Mouse (Mus musculus) stomach, embryonic 16.5 days (tissue): ENCODE data around the gene Fkbp15. TPM values are rescaled to one million over a fixed set of nuclear protein-coding genes. Genes with fewer than 3 reads are reported as not detected.

ENCODE experiments used
- ATAC-seq: fragments of 200-750 bp; cut with Nextera tagmentation; 2 replicates; pipeline ENCODE4 v1.8.0; 2017; ENCODE audit warnings: moderate number of reproducible peaks, moderate TSS enrichment; ENCODE audit not compliant: insufficient read depth, low FRiP score
- H3K27ac ChIP-seq: fragments of 300-500 bp; sonication (generic); 2 replicates; pipeline ENCODE4 v1.5.1; 2014; ENCODE audit warnings: low read length
- H3K27me3 ChIP-seq: fragments of 300-500 bp; sonication (generic); 2 replicates; pipeline ENCODE4 v1.6.1; 2014; ENCODE audit warnings: low read length, control low read depth, mixed read lengths; ENCODE audit not compliant: control insufficient read depth, insufficient read depth
- H3K36me3 ChIP-seq: fragments of 300-500 bp; sonication (generic); 2 replicates; pipeline ENCODE4 v1.6.1; 2014; ENCODE audit warnings: low read length; ENCODE audit not compliant: control insufficient read depth, insufficient read depth
- H3K4me1 ChIP-seq: fragments of 300-500 bp; sonication (generic); 2 replicates; pipeline ENCODE4 v1.6.1; 2014; ENCODE audit warnings: low read length, control low read depth, mixed read lengths; ENCODE audit not compliant: control insufficient read depth, insufficient read depth
- H3K4me2 ChIP-seq: fragments of 300-500 bp; sonication (generic); 2 replicates; pipeline ENCODE4 v1.6.1; 2014; ENCODE audit warnings: low read depth, low read length, mixed read lengths
- H3K4me3 ChIP-seq: fragments of 300-500 bp; sonication (generic); replicated peaks from 2 replicates; pipeline ENCODE4 v1.5.1; 2014; ENCODE audit warnings: mild to moderate bottlenecking, low read length
- H3K9ac ChIP-seq: fragments of 300-500 bp; sonication (generic); 2 replicates; pipeline ENCODE4 v1.6.1; 2014; ENCODE audit warnings: low read length
- H3K9me3 ChIP-seq: fragments of 300-500 bp; sonication (generic); replicated peaks from 2 replicates; pipeline ENCODE4 v1.6.1; 2016; ENCODE audit warnings: low read length, control low read depth; ENCODE audit not compliant: control insufficient read depth
- WGBS: fragments of 180-500 bp; shearing (Covaris S2); extraction: QIAGEN DNeasy Blood & Tissue Kit; methylation state at CpG from one replicate; pipeline ENCODE4 v1.1.7; 2014; 5-methylcytosine and 5-hydroxymethylcytosine counted together
- polyA plus RNA-seq: library from polyadenylated mRNA; unstranded; fragments of >200 nt; fragmentation: Nextera tagmentation; extraction: Ambion mirVana; gene quantifications from 2 replicates; pipeline ENCODE4 v1.2.1, GENCODE M21; 2015

The Fkbp15 gene
- polyA plus RNA-seq, 1 experiment from 2014 or later, result 29.8 TPM

GRCm38 (mm10) chr4:62344000-62344399 is 16.3 kb downstream of the Fkbp15 start:
- 0 out of 2 replicates have a peak, but pooled peaks cover 7% of the 10 kb centered on the region for H3K36me3 ChIP-seq
- H3K27me3 ChIP-seq, result no peaks in the 10 kb centered on the region
- H3K9me3 ChIP-seq, result no peaks in the 10 kb centered on the region
- no peak overlapping the region for H3K4me3 ChIP-seq
- no peak for ATAC-seq
- 97% methylated on average over 1 of the region's 1 CpGs for WGBS
- H3K4me2 ChIP-seq, result no peak overlapping the region
- H3K4me1 ChIP-seq, result no peaks in the 10 kb centered on the region
- no peak overlapping the region for H3K27ac ChIP-seq
- no peak overlapping the region for H3K9ac ChIP-seq

DNA sequence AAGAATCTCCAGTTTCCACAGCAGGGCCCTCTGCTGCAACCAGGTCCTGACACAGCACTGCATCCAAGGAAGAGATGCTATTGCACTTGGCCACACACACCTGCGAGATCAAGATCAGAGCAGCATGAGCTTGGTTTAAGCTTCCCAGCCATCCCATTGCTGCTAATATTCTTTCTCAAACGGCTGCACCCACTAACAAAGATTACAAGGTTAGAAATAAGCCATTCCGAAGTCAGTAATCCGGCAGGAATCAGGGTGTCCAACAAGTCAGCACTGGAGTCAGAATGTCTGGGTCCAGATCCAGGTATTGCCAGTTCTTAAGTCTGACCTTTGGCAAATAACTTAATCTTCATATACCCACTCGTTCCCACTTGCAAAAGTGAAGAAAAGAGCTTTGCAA is 21.8 kb downstream of the Fkbp15 start:
- ATAC-seq, result no peak
- no peak overlapping the region for H3K4me3 ChIP-seq
- H3K27me3 ChIP-seq, result no peaks in the 10 kb centered on the region
- no peaks in the 10 kb centered on the region for H3K4me1 ChIP-seq
- 90% methylated on average over 5 of the region's 5 CpGs for WGBS
- no peak overlapping the region for H3K27ac ChIP-seq
- H3K36me3 ChIP-seq, result peaks cover 10% of the 10 kb centered on the region; the same call in 1 of the 2 replicates
- H3K9ac ChIP-seq, result no peak overlapping the region
- no peaks in the 10 kb centered on the region for H3K9me3 ChIP-seq
- H3K4me2 ChIP-seq, result no peak overlapping the region

DNA sequence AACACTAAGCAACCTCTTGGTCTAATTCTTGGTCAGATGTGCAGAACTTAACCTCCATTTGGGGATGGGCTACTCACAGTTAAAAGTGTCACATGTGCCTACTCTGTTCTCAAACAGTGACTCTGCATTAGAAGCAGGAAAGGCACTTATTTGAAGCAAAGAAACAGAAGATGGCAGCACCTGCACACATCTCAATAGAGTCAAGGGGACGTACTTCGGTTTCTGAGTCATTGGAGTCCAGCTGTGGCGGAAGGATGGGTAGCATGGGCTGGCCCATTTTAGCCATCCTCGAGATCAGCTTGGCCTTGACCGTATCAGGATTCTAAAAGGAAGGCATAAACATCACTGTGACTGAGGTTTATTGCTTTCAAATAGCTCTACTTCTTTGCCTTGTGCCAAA is 28.4 kb downstream of the Fkbp15 start:
- WGBS, result 77% methylated on average over 5 of the region's 5 CpGs
- Histone ChIP-seq H3K27me3 (no peaks in the 10 kb centered on the region), H3K27ac (no peak overlapping the region), H3K36me3 (peaks cover 25% of the 10 kb centered on the region), H3K9ac (no peak overlapping the region), H3K4me1 (no peaks in the 10 kb centered on the region), H3K4me3 (no peak overlapping the region), H3K4me2 (no peak overlapping the region), H3K9me3 (no peaks in the 10 kb centered on the region)
- no peak for ATAC-seq

DNA sequence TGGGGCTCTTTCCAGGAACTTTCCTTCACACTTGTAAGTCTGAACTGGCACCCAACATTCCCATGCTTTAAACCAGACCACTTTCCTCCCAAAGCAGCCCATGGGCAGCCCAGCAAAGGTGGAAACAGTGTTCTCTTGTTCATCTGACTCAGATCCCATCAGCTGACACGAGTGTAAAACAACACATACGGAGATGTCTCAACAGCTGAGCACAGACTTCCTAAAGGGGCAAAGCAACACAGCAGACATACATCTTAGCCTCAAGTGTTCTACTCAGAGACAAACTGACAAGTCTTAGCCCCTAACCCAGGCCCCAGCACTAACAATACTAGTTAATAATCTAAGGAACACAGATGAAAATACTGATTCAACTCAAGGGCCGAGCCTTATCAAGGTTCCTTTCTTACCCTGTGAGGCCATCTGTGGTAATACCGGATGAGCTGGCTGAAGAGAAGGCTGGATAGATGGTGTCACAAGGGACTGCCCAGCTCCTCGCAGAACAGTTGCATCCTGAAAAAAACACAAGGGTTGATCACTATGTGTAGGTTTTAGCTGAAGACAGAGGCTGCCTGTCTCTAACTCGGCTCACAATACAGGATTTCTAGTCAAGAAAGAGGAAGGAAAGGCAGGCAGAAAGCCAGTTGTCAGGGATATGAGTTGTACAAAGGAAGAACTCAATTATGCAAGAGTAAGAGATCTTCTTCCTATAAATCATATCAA is 31.2 kb downstream of the Fkbp15 start:
- Histone ChIP-seq H3K4me1 (no peaks in the 10 kb centered on the region), H3K27me3 (no peaks in the 10 kb centered on the region), H3K27ac (no peak overlapping the region; the same call in 1 of the 2 replicates), H3K36me3 (peaks cover 22% of the 10 kb centered on the region), H3K9ac (no peak overlapping the region), H3K4me3 (no peak overlapping the region), H3K4me2 (no peak overlapping the region), H3K9me3 (no peaks in the 10 kb centered on the region)
- no peak for ATAC-seq
- WGBS, result 70% methylated on average over 6 of the region's 6 CpGs

- no peak overlapping the region for H3K4me3 ChIP-seq
- H3K27ac ChIP-seq, result no peak overlapping the region
- H3K27me3 ChIP-seq, result no peaks in the 10 kb centered on the region
- H3K4me2 ChIP-seq, result no peak overlapping the region
- H3K4me1 ChIP-seq, result no peaks in the 10 kb centered on the region
- H3K9ac ChIP-seq, result no peak overlapping the region
- no peak for ATAC-seq
- H3K36me3 ChIP-seq, result peaks cover 30% of the 10 kb centered on the region
- no peaks in the 10 kb centered on the region for H3K9me3 ChIP-seq
Measured at GRCm38 (mm10) chr4:62326111-62326510, 34.2 kb downstream of the Fkbp15 start.

DNA sequence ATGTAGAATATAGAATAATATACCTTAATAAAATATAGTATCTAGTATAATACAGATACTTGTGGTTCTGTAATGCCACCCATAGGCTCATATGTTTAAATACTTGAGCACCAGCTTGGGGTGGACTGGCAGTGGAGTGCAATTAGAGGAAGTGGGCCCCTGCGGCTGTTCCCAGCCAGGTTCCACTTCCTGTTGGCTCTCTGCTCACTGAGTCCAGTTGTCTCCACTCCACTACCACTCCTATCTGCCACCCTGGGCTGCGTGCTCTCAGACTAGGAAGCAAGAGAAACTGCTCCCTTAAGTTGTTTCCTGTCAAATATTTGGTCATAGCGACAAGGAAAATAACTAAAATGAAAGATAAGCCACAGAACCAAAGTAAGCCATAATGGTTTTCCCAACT is 37.7 kb downstream of the Fkbp15 start:
- H3K4me3 ChIP-seq, result no peak overlapping the region
- H3K9ac ChIP-seq, result no peak overlapping the region
- H3K27ac ChIP-seq, result no peak overlapping the region
- H3K27me3 ChIP-seq, result no peaks in the 10 kb centered on the region
- no peak for ATAC-seq
- H3K36me3 ChIP-seq, result peaks cover 22% of the 10 kb centered on the region
- 71% methylated on average over 3 of the region's 3 CpGs for WGBS
- H3K4me1 ChIP-seq, result no peaks in the 10 kb centered on the region
- no peak overlapping the region for H3K4me2 ChIP-seq
- no peaks in the 10 kb centered on the region for H3K9me3 ChIP-seq

GRCm38 (mm10) chr4:62318294-62318693 is 42.1 kb downstream of the Fkbp15 start:
- WGBS, result 61% methylated on average over 1 of the region's 1 CpGs
- Histone ChIP-seq H3K4me3 (no peak overlapping the region), H3K4me1 (no peaks in the 10 kb centered on the region), H3K4me2 (no peak overlapping the region), H3K36me3 (peaks cover 8% of the 10 kb centered on the region; the same call in 1 of the 2 replicates), H3K9me3 (no peaks in the 10 kb centered on the region), H3K9ac (no peak overlapping the region), H3K27me3 (no peaks in the 10 kb centered on the region), H3K27ac (no peak overlapping the region)
- no peak for ATAC-seq

DNA sequence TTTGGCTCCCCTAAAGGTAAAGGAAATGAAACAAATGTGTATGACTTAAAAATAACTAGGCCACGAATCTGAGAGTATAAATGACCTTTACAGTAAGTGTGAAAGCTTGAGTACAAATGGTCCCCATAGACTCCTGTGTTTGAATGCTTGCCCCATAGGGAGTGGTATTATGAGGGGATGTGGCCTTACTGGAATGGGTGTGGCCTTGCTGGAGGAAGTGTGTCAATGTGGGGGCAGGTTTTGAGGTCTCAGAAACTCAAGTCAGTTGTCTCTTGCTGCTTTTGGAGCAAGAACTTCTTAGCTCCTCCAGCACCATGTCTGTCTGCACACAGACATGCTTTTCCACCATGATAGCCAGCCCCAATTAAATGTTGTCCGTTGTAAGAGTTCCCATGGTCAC is 43.9 kb downstream of the Fkbp15 start:
- Histone ChIP-seq H3K27ac (no peak overlapping the region), H3K36me3 (0 out of 2 replicates have a peak, but pooled peaks cover 4% of the 10 kb centered on the region), H3K4me1 (no peaks in the 10 kb centered on the region), H3K9ac (no peak overlapping the region), H3K4me3 (no peak overlapping the region), H3K4me2 (no peak overlapping the region), H3K9me3 (no peaks in the 10 kb centered on the region), H3K27me3 (no peaks in the 10 kb centered on the region)
- no peak for ATAC-seq
- WGBS, result 81% methylated on average over 2 of the region's 2 CpGs

- Histone ChIP-seq H3K9me3 (no peaks in the 10 kb centered on the region), H3K4me3 (no peak overlapping the region), H3K4me2 (no peak overlapping the region), H3K27me3 (no peaks in the 10 kb centered on the region), H3K9ac (no peak overlapping the region), H3K36me3 (peaks cover 2% of the 10 kb centered on the region), H3K4me1 (no peaks in the 10 kb centered on the region), H3K27ac (no peak overlapping the region)
- WGBS, result 88% methylated on average over 3 of the region's 3 CpGs
- no peak for ATAC-seq
Measured at GRCm38 (mm10) chr4:62314516-62314915, 45.8 kb downstream of the Fkbp15 start.
